Mouse (Mus musculus) central nervous system, embryonic 11.5 days (tissue): ENCODE data around the gene Nop14. TPM values are rescaled to one million over a fixed set of nuclear protein-coding genes. Genes with fewer than 3 reads are reported as not detected.

ENCODE experiments used
- polyA plus RNA-seq: library from polyadenylated mRNA; depleted of rRNA; stranded (reverse); fragments of >200 nt; gene quantifications from 2 replicates; pipeline ENCODE4 v1.2.3, GENCODE M21; 2012; rRNA removed

The Nop14 gene
- 32.9 and 37.4 TPM in 2 replicates for polyA plus RNA-seq

GRCm38 (mm10) chr5:34659686-34660590 is at the start of gene Nop14, which contains the start of gene Grk4:
Gene Nop14 (minus strand): TSS chr5:34660148.
Gene Grk4 (plus strand): TSS chr5:34660379.

GRCm38 (mm10) chr5:34636481-34637287 is 23.3 kb downstream of the Nop14 start, which contains the start of gene Mfsd10:
Gene Mfsd10 (minus strand): TSS chr5:34637212.

Other genes starting within 250 kb of the Nop14 start
- 7.8 and 10.3 TPM in 2 replicates for gene Tnip2, start 146.2 kb downstream of the Nop14 start, polyA plus RNA-seq
- gene Sh3bp2, start 134.3 kb downstream of the Nop14 start, polyA plus RNA-seq, result 17.2 and 19.8 TPM in 2 replicates
- gene Add1, start 86.5 kb downstream of the Nop14 start, polyA plus RNA-seq, result 176 and 189 TPM in 2 replicates
- 87.4 and 128 TPM in 2 replicates for gene Mfsd10, start 22.9 kb downstream of the Nop14 start, polyA plus RNA-seq
- gene Grk4, start 231 bp upstream of the Nop14 start, polyA plus RNA-seq, result 2.2 and 3.1 TPM in 2 replicates
- gene Htt, start 101.6 kb upstream of the Nop14 start, polyA plus RNA-seq, result 19.0 and 25.7 TPM in 2 replicates
- 6.4 and 7.5 TPM in 2 replicates for gene Msantd1, start 247.9 kb upstream of the Nop14 start, polyA plus RNA-seq